Mouse (Mus musculus): ENCODE results near the gene Defa25.
"Not testable (repeated sequence)": the region's sequence is repeated elsewhere in the genome, so short reads cannot be mapped to it uniquely, and the experiment has no call there.

Defa25 gene

DNA sequence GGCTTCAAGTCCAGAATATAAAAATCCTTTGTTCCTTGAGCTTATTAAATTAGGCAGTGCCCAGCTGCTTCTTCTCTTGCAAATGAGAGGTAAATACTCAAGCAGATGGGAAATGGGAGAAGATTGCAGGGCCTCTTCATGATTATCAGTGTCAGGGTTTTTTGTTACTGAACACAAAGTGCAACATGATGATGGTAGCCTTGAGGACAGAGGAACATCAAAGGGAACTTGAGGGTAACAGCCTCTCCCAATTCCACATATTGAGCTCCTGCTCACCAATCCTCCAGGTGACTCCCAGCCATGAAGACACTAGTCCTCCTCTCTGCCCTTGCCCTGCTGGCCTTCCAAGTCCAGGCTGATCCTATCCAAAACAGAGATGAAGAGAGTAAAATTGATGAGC is at the start of gene Defa25:
Gene Defa25 (plus strand): TSS at position 301 of the 400 bp plus-strand sequence.
- not testable (repeated sequence) for DNase-seq (ENCODE audit: low spot score in 2 of 2)

DNA sequence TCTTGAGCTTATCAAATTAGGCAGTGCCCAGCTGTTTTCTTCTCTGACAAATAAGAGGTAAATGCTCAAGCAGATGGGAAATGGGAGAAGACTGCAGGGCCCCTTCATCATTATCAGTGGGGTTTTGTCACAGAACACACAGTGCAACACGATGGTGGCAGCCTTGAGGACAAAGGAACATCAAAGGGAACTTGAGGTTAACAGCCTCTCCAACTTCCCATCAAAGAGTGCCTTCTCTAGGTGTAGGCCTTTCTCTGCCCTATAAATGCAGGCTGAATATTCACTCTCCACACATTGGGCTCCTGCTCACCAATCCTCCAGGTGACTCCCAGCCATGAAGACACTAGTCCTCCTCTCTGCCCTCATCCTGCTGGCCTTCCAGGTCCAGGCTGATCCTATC is 29.5 kb upstream of the Defa25 start, which contains the start of gene Defa23:
Gene Defa23 (plus strand): TSS at position 301 of the 400 bp plus-strand sequence.
- DNase-seq (ENCODE audit: low spot score in 2 of 2) = not testable (repeated sequence)

DNA sequence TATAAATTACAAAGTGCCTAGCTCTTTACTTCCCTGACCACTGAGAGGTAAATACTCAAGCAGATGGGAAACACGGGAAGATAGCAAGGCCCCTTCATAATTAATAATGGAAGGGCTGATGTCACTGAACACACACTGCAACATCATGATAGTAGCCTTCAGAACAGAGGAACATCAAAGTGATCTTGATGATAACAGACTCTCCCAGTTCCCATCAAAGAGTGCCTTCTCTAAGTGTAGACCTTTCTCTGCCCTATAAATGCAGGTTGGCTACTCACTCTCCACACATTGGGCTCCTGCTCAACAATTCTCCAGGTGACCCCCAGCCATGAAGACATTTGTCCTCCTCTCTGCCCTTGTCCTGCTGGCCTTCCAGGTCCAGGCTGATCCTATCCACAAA is 19.5 kb upstream of the Defa25 start, which contains the start of gene Defa35:
Gene Defa35 (plus strand): TSS at position 301 of the 400 bp plus-strand sequence.
- DNase-seq (ENCODE audit: low spot score in 2 of 2) = not testable (repeated sequence)

DNA sequence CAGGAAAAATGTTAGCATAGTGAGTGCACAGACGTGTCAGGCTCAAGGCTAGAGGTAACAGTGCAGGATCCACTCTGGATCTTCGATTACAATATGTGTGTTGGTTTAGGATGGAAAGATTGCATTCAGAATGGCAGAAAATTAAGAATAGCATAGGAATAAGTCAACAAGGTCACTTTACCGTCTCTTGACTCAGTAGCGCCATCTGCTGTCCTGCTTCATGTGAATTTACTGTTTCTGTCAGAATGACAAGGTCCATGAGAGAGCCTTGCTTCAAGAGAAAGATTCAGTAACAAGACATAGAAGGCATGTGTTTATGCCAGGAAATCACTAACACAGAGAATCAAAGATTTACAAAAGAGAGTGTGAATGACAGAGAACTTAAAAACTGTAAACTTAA is 8.9 kb downstream of the Defa25 start:
- no peak for DNase-seq (ENCODE audit: low spot score in 2 of 2)

DNA sequence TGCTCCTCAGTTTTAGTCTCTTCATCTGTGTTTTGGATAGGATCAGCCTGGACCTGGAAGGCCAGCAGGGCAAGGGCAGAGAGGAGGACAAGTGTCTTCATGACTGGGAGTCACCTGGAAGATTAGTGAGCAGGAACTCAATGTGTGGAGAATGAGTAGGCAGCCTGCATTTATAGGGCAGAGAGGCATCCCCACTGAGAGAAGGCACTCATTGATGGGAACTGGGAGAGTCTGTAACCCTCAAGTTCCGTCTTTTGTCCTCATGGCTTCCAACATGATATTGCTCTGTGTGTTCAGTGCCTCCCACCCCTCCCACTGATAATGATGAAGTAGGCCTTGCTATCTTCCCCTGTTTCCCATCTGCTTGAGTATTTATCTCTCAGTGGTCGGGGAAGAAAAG is 11.7 kb downstream of the Defa25 start, which contains the start of gene Gm14851:
Gene Gm14851 (minus strand): TSS at position 101 of the 400 bp plus-strand sequence.
- DNase-seq (ENCODE audit: low spot score in 2 of 2) = not testable (repeated sequence)

DNA sequence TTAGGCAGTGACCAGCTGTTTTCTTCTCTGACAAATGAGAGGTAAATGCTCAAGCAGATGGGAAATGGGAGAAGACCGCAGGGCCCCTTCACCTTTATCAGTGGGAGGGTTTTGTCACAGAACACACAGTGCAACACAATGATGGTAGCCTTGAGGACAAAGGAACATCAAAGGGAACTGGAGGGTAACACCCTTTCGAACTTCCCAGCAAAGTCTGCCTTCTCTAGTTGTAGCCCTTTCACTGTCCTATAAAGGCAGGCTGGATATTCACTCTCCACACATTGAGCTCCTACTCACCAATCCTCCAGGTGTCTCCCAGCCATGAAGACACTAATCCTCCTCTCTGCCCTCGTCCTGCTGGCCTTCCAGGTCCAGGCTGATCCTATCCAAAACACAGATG is 50.1 kb downstream of the Defa25 start, which contains the start of gene Defa30:
Gene Defa30 (plus strand): TSS at position 301 of the 400 bp plus-strand sequence.
- not testable (repeated sequence) for DNase-seq (ENCODE audit: low spot score in 2 of 2)

All from frontal cortex, postnatal 36 days (tissue).